Mouse (Mus musculus) hindbrain, embryonic 11.5 days (tissue): ENCODE data around the gene Epor. TPM values are rescaled to one million over a fixed set of nuclear protein-coding genes. Genes with fewer than 3 reads are reported as not detected.

ENCODE experiments used
- ATAC-seq: fragments of 200-750 bp; cut with Nextera tagmentation; 2 replicates; pipeline ENCODE4 v1.8.0; 2017; ENCODE audit warnings: mild to moderate bottlenecking, moderate TSS enrichment, moderate library complexity; ENCODE audit not compliant: low FRiP score
- DNase-seq: peaks from one replicate; pipeline ENCODE4 v3.0.0-alpha.2; 2015; ENCODE audit warnings: low spot score
- H3K27ac ChIP-seq: fragments of 300-500 bp; sonication (generic); 2 replicates; pipeline ENCODE4 v1.5.1; 2014; ENCODE audit warnings: mild to moderate bottlenecking, low read depth, low read length
- H3K27me3 ChIP-seq: fragments of 300-500 bp; sonication (generic); 2 replicates; pipeline ENCODE4 v1.6.1; 2014; ENCODE audit warnings: mild to moderate bottlenecking, low read length, moderate library complexity, mixed read lengths; ENCODE audit not compliant: control insufficient read depth, insufficient read depth
- H3K36me3 ChIP-seq: fragments of 300-500 bp; sonication (generic); 2 replicates; pipeline ENCODE4 v1.6.1; 2014; ENCODE audit warnings: mild to moderate bottlenecking, low read length, moderate library complexity, mixed read lengths; ENCODE audit not compliant: control insufficient read depth, insufficient read depth
- H3K4me1 ChIP-seq: fragments of 300-500 bp; sonication (generic); replicated peaks from 2 replicates; pipeline ENCODE4 v1.6.1; 2014; ENCODE audit warnings: low read length, mixed read lengths; ENCODE audit not compliant: control insufficient read depth, insufficient read depth
- H3K4me2 ChIP-seq: fragments of 300-500 bp; sonication (generic); replicated peaks from 2 replicates; pipeline ENCODE4 v1.6.1; 2014; ENCODE audit warnings: mild to moderate bottlenecking, low read depth, low read length
- H3K4me3 ChIP-seq: fragments of 300-500 bp; sonication (generic); 2 replicates; pipeline ENCODE4 v1.5.1; 2014; ENCODE audit warnings: low read depth, low read length
- H3K9ac ChIP-seq: fragments of 300-500 bp; sonication (generic); 2 replicates; pipeline ENCODE4 v1.6.1; 2014; ENCODE audit warnings: low read depth, low read length
- H3K9me3 ChIP-seq: fragments of 300-500 bp; sonication (generic); 2 replicates; pipeline ENCODE4 v1.6.1; 2016; ENCODE audit warnings: low read length; ENCODE audit not compliant: control insufficient read depth
- WGBS: fragments of 180-500 bp; shearing (Covaris S2); extraction: QIAGEN DNeasy Blood & Tissue Kit; methylation state at CpG from one replicate; pipeline ENCODE4 v1.1.7; 2014; 5-methylcytosine and 5-hydroxymethylcytosine counted together
- polyA plus RNA-seq: library from polyadenylated mRNA; unstranded; fragments of >200 nt; fragmentation: Nextera tagmentation; extraction: Ambion mirVana; gene quantifications from 2 replicates; pipeline ENCODE4 v1.2.1, GENCODE M21; 2014

Gene Epor
- polyA plus RNA-seq, 1 experiment from 2014 or later = 5.2 TPM

- ATAC-seq (no peak), DNase-seq (no peak)
Measured at GRCm38 (mm10) chr9:21918692-21919384, 44.5 kb downstream of the Epor start.

GRCm38 (mm10) chr9:21918035-21918592 lies 45.2 kb downstream of the Epor start, which contains the start of gene Rab3d:
Gene Rab3d (minus strand): TSS chr9:21918192.
- 0 out of 2 replicates have a peak within 1 kb of the TSS, but pooled peaks have one; percentile 53 for H3K27ac ChIP-seq
- under 1% methylated on average over 36 of the region's 36 CpGs for WGBS
- H3K9ac ChIP-seq = peak within 1 kb of the TSS; percentile 69
- H3K4me1 ChIP-seq = peaks cover 2% of the 10 kb centered on the region; the same call in 1 of the 2 replicates
- H3K4me2 ChIP-seq = peak within 1 kb of the TSS; percentile 96
- H3K4me3 ChIP-seq = peak within 1 kb of the TSS; percentile 52
- no peaks in the 10 kb centered on the region for H3K36me3 ChIP-seq
- peaks cover 5% of the 10 kb centered on the region; the same call in 1 of the 2 replicates for H3K27me3 ChIP-seq
- H3K9me3 ChIP-seq = no peaks in the 10 kb centered on the region
- ATAC-seq = peak; percentile 96
- peak; percentile 99 for DNase-seq

More at GRCm38 (mm10) chr9:21918692-21919384, 44.5 kb downstream of the Epor start:
- no peak overlapping the region for H3K27ac ChIP-seq
- H3K36me3 ChIP-seq = no peaks in the 10 kb centered on the region
- H3K9me3 ChIP-seq = no peaks in the 10 kb centered on the region
- peaks cover 2% of the 10 kb centered on the region; the same call in 1 of the 2 replicates for H3K4me1 ChIP-seq
- peak overlapping the region; percentile 96; the same call in 1 of the 2 replicates for H3K4me2 ChIP-seq
- no peak overlapping the region for H3K9ac ChIP-seq
- H3K27me3 ChIP-seq = peaks cover 5% of the 10 kb centered on the region; the same call in 1 of the 2 replicates
- 31% methylated on average over 5 of the region's 5 CpGs for WGBS
- H3K4me3 ChIP-seq = no peak overlapping the region

GRCm38 (mm10) chr9:21917493-21918034 lies 45.7 kb downstream of the Epor start:
- WGBS = 2% methylated on average over 34 of the region's 35 CpGs
- peaks cover 5% of the 10 kb centered on the region; the same call in 1 of the 2 replicates for H3K27me3 ChIP-seq
- peak overlapping the region; percentile 96 for H3K4me2 ChIP-seq
- peak overlapping the region; percentile 52 for H3K4me3 ChIP-seq
- ATAC-seq (peak; percentile 83; the same call in 1 of the 2 replicates), DNase-seq (no peak)
- H3K9me3 ChIP-seq = no peaks in the 10 kb centered on the region
- H3K4me1 ChIP-seq = peaks cover 2% of the 10 kb centered on the region; the same call in 1 of the 2 replicates
- peak overlapping the region; percentile 69 for H3K9ac ChIP-seq
- no peaks in the 10 kb centered on the region for H3K36me3 ChIP-seq
- 0 out of 2 replicates have a peak overlapping the region, but pooled peaks have one; percentile 53 for H3K27ac ChIP-seq

- peaks cover 2% of the 10 kb centered on the region; the same call in 1 of the 2 replicates for H3K4me1 ChIP-seq
- H3K27me3 ChIP-seq = peaks cover 5% of the 10 kb centered on the region; the same call in 1 of the 2 replicates
- H3K4me2 ChIP-seq = peak overlapping the region; percentile 96
- H3K9ac ChIP-seq = peak overlapping the region; percentile 69
- DNase-seq (no peak), ATAC-seq (no peak)
- no peak overlapping the region for H3K27ac ChIP-seq
- no peaks in the 10 kb centered on the region for H3K36me3 ChIP-seq
- no peaks in the 10 kb centered on the region for H3K9me3 ChIP-seq
- WGBS = 61% methylated on average over 3 of the region's 3 CpGs
- peak overlapping the region; percentile 52 for H3K4me3 ChIP-seq
Measured at GRCm38 (mm10) chr9:21916851-21917492, 46.3 kb downstream of the Epor start.

- H3K36me3 ChIP-seq = no peaks in the 10 kb centered on the region
- DNase-seq = no peak
- 76% methylated on average over 10 of the region's 10 CpGs for WGBS
- no peak overlapping the region for H3K4me2 ChIP-seq
- ATAC-seq = no peak
- no peak overlapping the region for H3K4me3 ChIP-seq
- H3K9ac ChIP-seq = no peak overlapping the region
- no peaks in the 10 kb centered on the region for H3K27me3 ChIP-seq
- H3K9me3 ChIP-seq = no peaks in the 10 kb centered on the region
- no peaks in the 10 kb centered on the region for H3K4me1 ChIP-seq
- H3K27ac ChIP-seq = no peak overlapping the region
Measured at GRCm38 (mm10) chr9:21909474-21910223, 53.7 kb downstream of the Epor start.

Other genes starting within 250 kb of the Epor start
- 17.9 and 22.0 TPM in 2 replicates for gene Ldlr, start 240.0 kb downstream of the Epor start, polyA plus RNA-seq
- 94.3 and 101 TPM in 2 replicates for gene Spc24, start 203.2 kb downstream of the Epor start, polyA plus RNA-seq
- gene Kank2, start 164.8 kb downstream of the Epor start, polyA plus RNA-seq = 4.1 and 4.7 TPM in 2 replicates
- gene Angptl8, start 128.0 kb downstream of the Epor start, polyA plus RNA-seq = 0.74 TPM in 1 of 2 replicates, not detected in the other
- gene Dock6, start 110.9 kb downstream of the Epor start, polyA plus RNA-seq = 16.3 and 21.4 TPM in 2 replicates
- 8.6 and 9.5 TPM in 2 replicates for gene Rab3d, start 45.3 kb downstream of the Epor start, polyA plus RNA-seq
- 3.3 and 3.9 TPM in 2 replicates for gene Ccdc159, start 36.0 kb downstream of the Epor start, polyA plus RNA-seq
- 34.7 and 39.3 TPM in 2 replicates for gene Tmem205, start 36.0 kb downstream of the Epor start, polyA plus RNA-seq
- gene Plppr2, start 26.5 kb downstream of the Epor start, polyA plus RNA-seq = 21.0 and 22.3 TPM in 2 replicates
- gene Swsap1, start 7.8 kb downstream of the Epor start, polyA plus RNA-seq = 14.6 and 20.4 TPM in 2 replicates
- gene Rgl3, start 25.9 kb upstream of the Epor start, polyA plus RNA-seq = 2.0 and 2.1 TPM in 2 replicates
- gene Ccdc151, start 39.1 kb upstream of the Epor start, polyA plus RNA-seq = 5.5 and 5.7 TPM in 2 replicates
- gene Prkcsh, start 39.3 kb upstream of the Epor start, polyA plus RNA-seq = 84.6 TPM in 2 replicates
- 72.9 and 85.2 TPM in 2 replicates for gene Elavl3, start 88.5 kb upstream of the Epor start, polyA plus RNA-seq
- gene Gm49318, start 107.8 kb upstream of the Epor start, polyA plus RNA-seq = 0.56 TPM in 1 of 2 replicates, not detected in the other
- 8.1 and 9.2 TPM in 2 replicates for gene Zfp653, start 107.9 kb upstream of the Epor start, polyA plus RNA-seq
- 32.4 and 38.4 TPM in 2 replicates for gene Ecsit, start 121.9 kb upstream of the Epor start, polyA plus RNA-seq
- 1.8 and 2.1 TPM in 2 replicates for gene Cnn1, start 135.7 kb upstream of the Epor start, polyA plus RNA-seq
- gene Elof1, start 153.7 kb upstream of the Epor start, polyA plus RNA-seq = 211 and 213 TPM in 2 replicates
- gene Acp5, start 172.2 kb upstream of the Epor start, polyA plus RNA-seq = 17.1 and 18.7 TPM in 2 replicates
- gene Pigyl, start 193.3 kb upstream of the Epor start, polyA plus RNA-seq = 60.5 and 64.1 TPM in 2 replicates
- gene Zfp872, start 224.6 kb upstream of the Epor start, polyA plus RNA-seq = not detected in 2 replicates